Mouse (Mus musculus) natural killer cell, adult 2 months (primary cell): Measurements from ENCODE around the gene Vwa3a.

Experiments
- DNase-seq, 2 experiments: peaks; one replicate each; pipeline ENCODE4 v3.0.0; 2022; ENCODE audit warnings: low spot score in 2 of 2

Vwa3a gene

DNA sequence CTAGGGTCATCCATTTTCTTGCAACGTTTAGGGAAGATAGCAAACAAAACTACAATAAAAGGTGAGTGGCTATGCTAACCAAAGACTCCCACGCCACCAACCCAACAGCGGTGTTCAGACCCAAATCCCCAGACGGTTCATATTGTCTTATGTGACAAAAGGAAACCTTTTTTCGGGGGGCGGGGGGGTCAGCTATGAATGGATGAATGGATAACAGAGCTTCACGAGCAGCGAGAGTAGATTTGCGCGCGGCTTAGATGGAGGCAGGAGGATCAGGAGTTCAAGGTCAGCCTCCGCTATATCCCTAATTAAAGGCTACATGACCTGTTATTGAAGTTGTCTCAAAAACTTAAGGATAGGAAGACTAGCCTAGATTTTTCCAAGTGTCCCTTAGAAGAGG lies 97.2 kb downstream of the Vwa3a start:
- DNase-seq = no peak

DNA sequence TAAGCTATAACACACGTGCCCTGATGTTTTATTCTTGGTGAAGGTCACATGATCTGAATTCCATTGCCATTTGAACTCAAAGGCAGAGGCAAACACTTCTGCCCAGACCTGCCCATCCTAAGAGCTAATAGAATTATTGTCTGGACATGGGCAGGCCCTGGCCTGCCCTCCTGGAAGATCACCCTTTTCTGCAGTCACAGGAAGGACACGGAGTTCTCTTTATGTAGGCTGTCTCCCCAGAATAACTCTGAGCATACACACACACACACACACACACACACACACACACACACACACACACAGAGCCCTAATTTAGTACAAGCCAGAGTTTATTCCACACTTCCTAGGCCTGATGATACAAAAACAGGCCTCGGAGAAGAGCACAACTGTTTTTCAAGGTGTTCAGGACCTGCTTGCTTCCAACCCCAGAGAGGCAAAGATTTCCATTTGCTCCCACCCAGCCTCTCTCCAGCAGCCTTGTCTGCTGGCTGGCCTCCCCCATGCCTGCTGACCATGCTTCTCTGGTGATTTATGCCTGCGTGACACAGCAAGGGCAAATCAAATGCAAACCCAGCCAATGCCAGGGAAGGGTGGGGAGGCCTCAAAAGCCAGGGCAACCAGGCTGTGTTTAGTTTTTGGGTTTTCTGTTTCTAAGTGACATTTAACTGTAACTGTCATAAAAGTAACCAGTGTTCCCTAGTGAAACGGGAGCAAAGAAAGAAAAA lies 99.5 kb downstream of the Vwa3a start:
- DNase-seq = no peak

DNA sequence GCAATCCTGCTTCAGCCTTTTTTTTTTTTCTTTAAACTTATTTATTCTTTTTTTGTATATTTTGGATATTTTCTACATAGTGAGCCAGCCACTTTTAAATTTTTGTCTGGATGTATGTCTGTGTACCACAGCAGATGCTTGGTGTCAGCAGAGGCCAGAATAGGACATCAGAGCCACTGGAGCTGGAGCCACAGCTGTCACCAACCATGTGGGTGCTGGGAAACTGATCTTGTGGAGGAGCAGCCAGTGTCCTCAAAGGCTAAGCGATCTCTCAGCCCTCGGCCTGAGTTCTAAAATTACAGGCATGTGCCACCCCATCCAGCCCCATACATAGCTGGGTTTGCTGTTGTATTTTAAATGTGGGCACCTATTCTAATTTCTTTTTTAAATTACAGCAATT lies 100.7 kb downstream of the Vwa3a start:
- no peak for DNase-seq

- peak; percentile 81 to 89 for DNase-seq
These were observed 103.4 kb downstream of the Vwa3a start, which contains the start of gene Eef2k for GRCm38 (mm10) chr7:120842345-120843036. Eef2k (plus strand) TSS chr7:120842831.

- peak; percentile 46 to 68 for DNase-seq
These were observed 104.0 kb downstream of the Vwa3a start for GRCm38 (mm10) chr7:120843037-120843621.

- DNase-seq = no peak
These were observed 104.8 kb downstream of the Vwa3a start for GRCm38 (mm10) chr7:120843852-120844435.

DNA sequence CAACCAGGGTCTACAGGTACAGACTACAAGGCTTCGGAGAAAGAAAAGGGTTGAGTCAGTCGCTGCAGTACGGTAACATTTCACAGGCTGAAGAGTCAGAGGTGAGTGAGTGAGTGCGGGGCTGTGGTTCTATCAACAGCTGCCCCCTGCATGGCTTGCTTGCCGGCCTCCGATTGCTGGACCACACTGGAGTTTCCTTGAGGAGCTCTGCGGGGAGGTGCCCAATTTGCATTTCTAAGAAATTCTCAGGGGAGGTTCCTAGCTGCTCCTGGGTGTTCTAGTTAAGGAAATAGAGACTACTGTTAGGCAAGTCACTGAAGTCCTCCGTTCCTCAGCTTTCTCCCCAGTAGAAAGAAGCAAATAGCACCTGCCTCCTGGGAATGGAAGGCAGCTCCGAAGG lies 105.6 kb downstream of the Vwa3a start:
- DNase-seq = no peak

- no peak for DNase-seq
These were observed 109.9 kb downstream of the Vwa3a start for GRCm38 (mm10) chr7:120848831-120849512.

DNA sequence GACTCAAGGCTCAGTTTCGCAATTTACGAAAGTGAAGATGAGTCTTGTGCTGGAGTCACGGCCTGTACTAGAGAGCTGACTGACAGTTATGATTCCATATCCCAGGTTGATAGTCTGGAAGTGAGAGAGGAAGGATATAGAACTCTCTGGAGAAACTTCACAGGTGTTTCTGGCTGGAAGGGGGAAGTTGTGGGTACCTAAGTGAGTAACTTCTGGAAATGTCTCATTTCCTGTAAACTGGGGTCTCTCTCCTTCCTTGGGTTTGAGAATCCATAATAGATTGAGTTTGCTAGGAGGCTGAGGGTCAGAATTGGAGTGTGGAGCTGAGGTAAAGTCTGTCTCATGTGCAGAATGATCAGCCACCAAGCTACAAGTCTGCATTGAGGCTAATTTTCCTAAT lies 111.0 kb downstream of the Vwa3a start:
- DNase-seq = no peak
